Comparison of ENCODE assay signal across 8 mouse cellular contexts in genomic region chr17:30498376-30498719, GRCm38 (mm10).
DNase-seq lines count a peak whose midpoint lies in the region; ATAC-seq and TF ChIP-seq lines count a peak whose summit lies in the region.

No protein-coding gene starts in this region.

- H3K9me3 ChIP-seq in midbrain, embryonic 16.5 days (replicated peaks; ENCODE audit: control insufficient read depth, low read length, poor library complexity, severe bottlenecking) = no peaks in the 10 kb centered on the region

- no peak overlapping the region for H3K4me2 ChIP-seq in midbrain, embryonic 16.5 days (ENCODE audit: low read length)

- no peak for TF ChIP-seq CTCF in left cerebral cortex, adult 2 months (IDR thresholded peaks at IDR 0.05)

- no peak overlapping the region for H3K9ac ChIP-seq in midbrain, embryonic 16.5 days (ENCODE audit: low read depth, low read length)

- no peak overlapping the region for H3K4me3 ChIP-seq in left cerebral cortex, adult 2 months
- no peak overlapping the region for H3K4me3 ChIP-seq in midbrain, embryonic 16.5 days (ENCODE audit: low read depth, low read length)

- no peaks in the 10 kb centered on the region for H3K36me3 ChIP-seq in midbrain, embryonic 16.5 days (ENCODE audit: control insufficient read depth, insufficient read depth, low read length)

- peak in 1 of 2 experiments; percentile 15 for DNase-seq in left cerebral cortex, adult 2 months (ENCODE audit: extremely low spot score in 1 of 2, low spot score in 2 of 2)
- no peak for DNase-seq in left cerebral cortex, adult 11 months (ENCODE audit: low spot score)
- peak; percentile 68 to 79 for DNase-seq in adrenal gland, postnatal 36 days
- DNase-seq in gastrocnemius, postnatal 14 days = peak; percentile 55
- peak; percentile 64 for DNase-seq in kidney, adult 9 months
- DNase-seq in thymus, adult 18-20 months = no peak

- WGBS in midbrain, embryonic 16.5 days = 31% methylated on average over 6 of the region's 6 CpGs

- intact Hi-C loops in left cerebral cortex, adult 2 months (cut with DNase I) = loop anchor here (5.0 kb wide), 1 partner anchor 41 kb away; no protein-coding TSS in a partner anchor
- intact Hi-C loops in gastrocnemius, postnatal 14 days (cut with DNase I; ENCODE audit: low total_unique reads) = no loop called here

- peaks cover 15% of the 10 kb centered on the region for H3K4me1 ChIP-seq in midbrain, embryonic 16.5 days (ENCODE audit: control insufficient read depth, insufficient read depth, low read length)

- H3K27ac ChIP-seq in left cerebral cortex, adult 2 months = 0 out of 2 replicates have a peak overlapping the region, but pooled peaks have one; percentile 0
- H3K27ac ChIP-seq in midbrain, embryonic 16.5 days (ENCODE audit: low read length) = peak overlapping the region; percentile 7; the same call in 1 of the 2 replicates

- ATAC-seq in midbrain, embryonic 16.5 days = no peak
- no peak for ATAC-seq in erythroid progenitor cell, adult 5-6 weeks (replicated peaks; ENCODE audit: low FRiP score, poor library complexity, severe bottlenecking)

- no peaks in the 10 kb centered on the region for H3K27me3 ChIP-seq in midbrain, embryonic 16.5 days (ENCODE audit: control insufficient read depth, insufficient read depth, low read depth, low read length)

Comparison
In these comparisons a context has a peak if more than half of its experiments do, and no peak if none do; other contexts are left out.
1. DNase-seq: peak in adrenal gland, postnatal 36 days (2 of 2), gastrocnemius, postnatal 14 days (single experiment) and kidney, adult 9 months (single experiment); none in left cerebral cortex, adult 11 months (single experiment) and thymus, adult 18-20 months (0 of 2).